Mouse (Mus musculus) MEL (cell line): Measurements from ENCODE around the gene Tmem177. TPM values are rescaled to one million over a fixed set of nuclear protein-coding genes. Genes with fewer than 3 reads are reported as not detected.

Experiments
- DNase-seq: peaks from one replicate; pipeline ENCODE4 v3.0.0; 2011; ENCODE audit warnings: low read depth, low spot score
- H3K27ac ChIP-seq: 2 replicates; pipeline ENCODE4 v1.5.1; 2012; ENCODE audit warnings: low read depth, mild to moderate bottlenecking, control low read depth, low read length, moderate library complexity; ENCODE audit not compliant: control insufficient read depth
- H3K27me3 ChIP-seq, 2 experiments: fragments of 150-350 bp in 1 of 2; sonication (generic) in 1 of 2; 2 replicates each; pipeline ENCODE4 v1.6.1; 2012; ENCODE audit warnings: low read length in 2 of 2, mild to moderate bottlenecking in 2 of 2, improper control_type of control experiment in 1 of 2, moderate library complexity in 1 of 2; ENCODE audit not compliant: insufficient read depth in 2 of 2, control insufficient read depth in 1 of 2
- H3K36me3 ChIP-seq, 2 experiments: 2 replicates each; pipeline ENCODE4 v1.6.1; 2012 to 2014; ENCODE audit warnings: low read length in 2 of 2, improper control_type of control experiment in 1 of 2, inconsistent platforms in 1 of 2, mild to moderate bottlenecking in 1 of 2; ENCODE audit not compliant: insufficient read depth in 2 of 2, control insufficient read depth in 1 of 2
- H3K4me1 ChIP-seq, 2 experiments: fragments of 150-350 bp in 1 of 2; sonication (generic) in 1 of 2; 2 replicates each; pipeline ENCODE4 v1.6.1; 2012; ENCODE audit warnings: low read length in 2 of 2, improper control_type of control experiment in 1 of 2, mild to moderate bottlenecking in 1 of 2; ENCODE audit not compliant: insufficient read depth in 2 of 2, control insufficient read depth in 1 of 2
- H3K4me3 ChIP-seq, 2 experiments: fragments of 150-350 bp in 1 of 2; sonication (generic) in 1 of 2; 2 replicates each; pipeline ENCODE4 v1.5.1; 2012; ENCODE audit warnings: low read depth in 2 of 2, low read length in 2 of 2, mild to moderate bottlenecking in 2 of 2, moderate library complexity in 2 of 2, control low read depth in 1 of 2, improper control_type of control experiment in 1 of 2; ENCODE audit not compliant: control insufficient read depth in 1 of 2, insufficient read depth in 1 of 2
- H3K79me2 ChIP-seq: 2 replicates; pipeline ENCODE4 v1.6.1; 2012; ENCODE audit warnings: mild to moderate bottlenecking, low read length, moderate library complexity; ENCODE audit not compliant: control insufficient read depth, poor library complexity, insufficient read depth
- H3K9ac ChIP-seq: 2 replicates; pipeline ENCODE4 v1.6.1; 2012; ENCODE audit warnings: low read depth, mild to moderate bottlenecking, control low read depth, low read length, moderate library complexity; ENCODE audit not compliant: control insufficient read depth, poor library complexity, severe bottlenecking
- H3K9me3 ChIP-seq: fragments of 150-350 bp; sonication (generic); replicated peaks from 2 replicates; pipeline ENCODE4 v1.6.1; 2012; ENCODE audit warnings: mild to moderate bottlenecking, low read length, improper control_type of control experiment, moderate library complexity; ENCODE audit not compliant: insufficient read depth
- BHLHE40 ChIP-seq: IDR thresholded peaks from 2 replicates; pipeline ENCODE4 v1.6.1; 2012; ENCODE audit warnings: low read depth, mild to moderate bottlenecking, inconsistent platforms, low read length, improper control_type of control experiment, borderline replicate concordance
- ETS1 ChIP-seq: IDR thresholded peaks from 2 replicates; pipeline ENCODE4 v1.6.1; 2012; ENCODE audit warnings: low read depth, mild to moderate bottlenecking, inconsistent platforms, low read length, improper control_type of control experiment, moderate library complexity
- GATA1 ChIP-seq: IDR thresholded peaks from 2 replicates; pipeline ENCODE4 v1.6.1; 2011; ENCODE audit warnings: low read depth, low read length, improper control_type of control experiment
- MAX ChIP-seq: IDR thresholded peaks from 2 replicates; pipeline ENCODE4 v1.6.1; 2011; ENCODE audit warnings: low read length, improper control_type of control experiment
- MAZ ChIP-seq: IDR thresholded peaks from 2 replicates; pipeline ENCODE4 v1.6.1; 2012; ENCODE audit warnings: low read depth, mild to moderate bottlenecking, inconsistent platforms, low read length, improper control_type of control experiment
- NELFE ChIP-seq: IDR thresholded peaks from 2 replicates; pipeline ENCODE4 v1.6.1; 2011; ENCODE audit warnings: low read depth, low read length, improper control_type of control experiment
- NRF1 ChIP-seq: IDR thresholded peaks from 2 replicates; pipeline ENCODE4 v1.6.1; 2014; ENCODE audit warnings: low read depth, mild to moderate bottlenecking, inconsistent platforms, low read length, improper control_type of control experiment, moderate library complexity; ENCODE audit not compliant: poor library complexity, insufficient read depth, severe bottlenecking
- POLR2AphosphoS5 ChIP-seq: IDR thresholded peaks from 2 replicates; pipeline ENCODE4 v1.6.1; 2012; ENCODE audit warnings: low read depth, borderline replicate concordance, mild to moderate bottlenecking, inconsistent platforms, low read length, moderate library complexity, mixed read lengths
- SIN3A ChIP-seq: IDR thresholded peaks from 2 replicates; pipeline ENCODE4 v1.6.1; 2012; ENCODE audit warnings: low read length, improper control_type of control experiment, inconsistent platforms
- SMC3 ChIP-seq: IDR thresholded peaks from 2 replicates; pipeline ENCODE4 v1.6.1; 2011; ENCODE audit warnings: low read depth, low read length, improper control_type of control experiment
- UBTF ChIP-seq: IDR thresholded peaks from 2 replicates; pipeline ENCODE4 v1.6.1; 2012; ENCODE audit warnings: low read depth, mild to moderate bottlenecking, inconsistent platforms, low read length, improper control_type of control experiment, moderate library complexity, borderline replicate concordance; ENCODE audit not compliant: insufficient read depth
- USF2 ChIP-seq, 2 experiments: IDR thresholded peaks; 2 replicates each; pipeline ENCODE4 v1.6.1; 2011 to 2012; ENCODE audit warnings: improper control_type of control experiment in 2 of 2, low read length in 2 of 2, borderline replicate concordance in 1 of 2, inconsistent platforms in 1 of 2, low read depth in 1 of 2, mild to moderate bottlenecking in 1 of 2; ENCODE audit not compliant: insufficient read depth in 1 of 2
- ZC3H11A ChIP-seq: IDR thresholded peaks from 2 replicates; pipeline ENCODE4 v1.6.1; 2012; ENCODE audit warnings: low read depth, mild to moderate bottlenecking, inconsistent platforms, low read length, improper control_type of control experiment
- ZMIZ1 ChIP-seq: IDR thresholded peaks from 2 replicates; pipeline ENCODE4 v1.6.1; 2012; ENCODE audit warnings: low read depth, mild to moderate bottlenecking, inconsistent platforms, low read length, improper control_type of control experiment, moderate library complexity
- ZNF384 ChIP-seq: IDR thresholded peaks from 2 replicates; pipeline ENCODE4 v1.6.1; 2012; ENCODE audit warnings: low read depth, mild to moderate bottlenecking, inconsistent platforms, low read length, improper control_type of control experiment
- polyA plus RNA-seq, 2 experiments: library from polyadenylated mRNA; stranded (reverse) in 1 of 2; unstranded in 1 of 2; fragments of >175 nt in 1 of 2; fragments of >200 nt in 1 of 2; gene quantifications; 2 replicates each; pipeline versions ENCODE4 v1.2.1 to v1.2.4; 2012; ENCODE audit warnings: low replicate concordance in 2 of 2, low read depth in 1 of 2; ENCODE audit not compliant: insufficient read length in 2 of 2, insufficient read depth in 1 of 2, missing spikeins in 1 of 2
- total RNA-seq: library from RNA; depleted of rRNA; stranded (reverse); fragments of 300-350 nt; gene quantifications from 2 replicates; pipeline ENCODE4 v1.2.3, GENCODE M21; 2012

Tmem177 gene
- total and polyA plus RNA-seq, 3 experiments: 6.0 to 7.5 TPM; not detected in 1

- no peak overlapping the region for H3K4me3 ChIP-seq
- DNase-seq: no peak
- no peaks in the 10 kb centered on the region for H3K4me1 ChIP-seq
- no peak for TF ChIP-seq MAX
- no peak overlapping the region for H3K9ac ChIP-seq
- no peaks in the 10 kb centered on the region for H3K9me3 ChIP-seq
- H3K27ac ChIP-seq: no peak overlapping the region
- H3K27me3 ChIP-seq: peaks cover 0 to 4% of the 10 kb centered on the region in 2 experiments; a peak in 1 of 4 replicates
- no peaks in the 10 kb centered on the region for H3K79me2 ChIP-seq
- no peaks in the 10 kb centered on the region for H3K36me3 ChIP-seq
These were observed 23.9 kb upstream of the Tmem177 start for GRCm38 (mm10) chr1:119936861-119937260.

GRCm38 (mm10) chr1:119931421-119932150, 18.6 kb upstream of the Tmem177 start:
- no peaks in the 10 kb centered on the region for H3K36me3 ChIP-seq
- no peaks in the 10 kb centered on the region for H3K79me2 ChIP-seq
- peaks cover 0 to 2% of the 10 kb centered on the region in 2 experiments; a peak in 1 of 4 replicates for H3K27me3 ChIP-seq
- no peaks in the 10 kb centered on the region for H3K4me1 ChIP-seq
- no peak overlapping the region for H3K9ac ChIP-seq
- DNase-seq: no peak
- H3K27ac ChIP-seq: no peak overlapping the region
- TF ChIP-seq POLR2AphosphoS5 (no peak), MAZ (no peak), MAX (no peak), GATA1 (no peak), ZNF384 (no peak), ZC3H11A (no peak), USF2 (IDR thresholded peaks at IDR 0.05; ENCODE audit: borderline replicate concordance in 1 of 2, insufficient read depth in 1 of 2, low read depth in 1 of 2, low read length in 2 of 2) (no peak), UBTF (no peak), BHLHE40 (no peak), SMC3 (no peak), NRF1 (no peak), NELFE (no peak), SIN3A (no peak), ETS1 (no peak), ZMIZ1 (no peak)
- no peaks in the 10 kb centered on the region for H3K9me3 ChIP-seq
- H3K4me3 ChIP-seq: no peak overlapping the region
